Mouse (Mus musculus): ENCODE data around the gene Olfr749. TPM values are rescaled to one million over a fixed set of nuclear protein-coding genes. Genes with fewer than 3 reads are reported as not detected.
"Not testable (repeated sequence)": the region's sequence is repeated elsewhere in the genome, so short reads cannot be mapped to it uniquely, and the experiment has no call there.

Olfr749 gene
- polyA plus RNA-seq, 1 experiment, result not detected

- Histone ChIP-seq H3K9ac (ENCODE audit: low read depth, poor library complexity, severe bottlenecking) (no peak overlapping the region), H3K9me3 (replicated peaks; ENCODE audit: control insufficient read depth, insufficient read depth, low read length, poor library complexity, severe bottlenecking) (no peaks in the 10 kb centered on the region), H3K27me3 (ENCODE audit: control insufficient read depth, insufficient read depth, low read length, poor library complexity, severe bottlenecking) (no peaks in the 10 kb centered on the region), H3K27ac (ENCODE audit: insufficient read depth, low read length) (no peak overlapping the region), H3K4me1 (ENCODE audit: control insufficient read depth, insufficient read depth, low read length) (no peaks in the 10 kb centered on the region), H3K36me3 (ENCODE audit: control insufficient read depth, insufficient read depth, low read length, poor library complexity, severe bottlenecking) (peaks cover 13% of the 10 kb centered on the region), H3K4me3 (ENCODE audit: low read depth, low read length) (no peak overlapping the region)
- TF ChIP-seq CTCF (IDR thresholded peaks at IDR 0.05; ENCODE audit: low read depth, low read length) (no peak), POLR2A (IDR thresholded peaks at IDR 0.05; ENCODE audit: insufficient read depth, low read length) (no peak), EP300 (IDR thresholded peaks at IDR 0.05; ENCODE audit: insufficient read depth, low read depth, low read length) (no peak)
These were observed 20.8 kb upstream of the Olfr749 start for GRCm38 (mm10) chr14:50765736-50766135.

GRCm38 (mm10) chr14:50758416-50759085, 13.7 kb upstream of the Olfr749 start:
- Histone ChIP-seq H3K9ac (ENCODE audit: low read depth, poor library complexity, severe bottlenecking) (no peak overlapping the region), H3K9me3 (replicated peaks; ENCODE audit: control insufficient read depth, insufficient read depth, low read length, poor library complexity, severe bottlenecking) (no peaks in the 10 kb centered on the region), H3K4me1 (ENCODE audit: control insufficient read depth, insufficient read depth, low read length) (no peaks in the 10 kb centered on the region), H3K27ac (ENCODE audit: insufficient read depth, low read length) (no peak overlapping the region), H3K27me3 (ENCODE audit: control insufficient read depth, insufficient read depth, low read length, poor library complexity, severe bottlenecking) (no peaks in the 10 kb centered on the region), H3K36me3 (ENCODE audit: control insufficient read depth, insufficient read depth, low read length, poor library complexity, severe bottlenecking) (no peaks in the 10 kb centered on the region), H3K4me3 (ENCODE audit: low read depth, low read length) (no peak overlapping the region)
- TF ChIP-seq POLR2A (IDR thresholded peaks at IDR 0.05; ENCODE audit: insufficient read depth, low read length) (no peak), CTCF (IDR thresholded peaks at IDR 0.05; ENCODE audit: low read depth, low read length) (no peak), EP300 (IDR thresholded peaks at IDR 0.05; ENCODE audit: insufficient read depth, low read depth, low read length) (no peak)

- Histone ChIP-seq H3K4me3 (ENCODE audit: low read depth, low read length) (no peak overlapping the region), H3K27ac (ENCODE audit: insufficient read depth, low read length) (no peak overlapping the region), H3K9ac (ENCODE audit: low read depth, poor library complexity, severe bottlenecking) (no peak overlapping the region), H3K4me1 (ENCODE audit: control insufficient read depth, insufficient read depth, low read length) (no peaks in the 10 kb centered on the region), H3K27me3 (ENCODE audit: control insufficient read depth, insufficient read depth, low read length, poor library complexity, severe bottlenecking) (no peaks in the 10 kb centered on the region), H3K9me3 (replicated peaks; ENCODE audit: control insufficient read depth, insufficient read depth, low read length, poor library complexity, severe bottlenecking) (no peaks in the 10 kb centered on the region), H3K36me3 (ENCODE audit: control insufficient read depth, insufficient read depth, low read length, poor library complexity, severe bottlenecking) (no peaks in the 10 kb centered on the region)
- TF ChIP-seq CTCF (IDR thresholded peaks at IDR 0.05; ENCODE audit: low read depth, low read length) (no peak), EP300 (IDR thresholded peaks at IDR 0.05; ENCODE audit: insufficient read depth, low read depth, low read length) (no peak), POLR2A (IDR thresholded peaks at IDR 0.05; ENCODE audit: insufficient read depth, low read length) (no peak)
These were observed 3.3 kb downstream of the Olfr749 start for GRCm38 (mm10) chr14:50741584-50741983.

GRCm38 (mm10) chr14:50740334-50740733, 4.6 kb downstream of the Olfr749 start:
- Histone ChIP-seq H3K27me3 (ENCODE audit: control insufficient read depth, insufficient read depth, low read length, poor library complexity, severe bottlenecking) (no peaks in the 10 kb centered on the region), H3K4me1 (ENCODE audit: control insufficient read depth, insufficient read depth, low read length) (no peaks in the 10 kb centered on the region), H3K36me3 (ENCODE audit: control insufficient read depth, insufficient read depth, low read length, poor library complexity, severe bottlenecking) (no peaks in the 10 kb centered on the region), H3K9ac (ENCODE audit: low read depth, poor library complexity, severe bottlenecking) (no peak overlapping the region), H3K4me3 (ENCODE audit: low read depth, low read length) (no peak overlapping the region), H3K9me3 (replicated peaks; ENCODE audit: control insufficient read depth, insufficient read depth, low read length, poor library complexity, severe bottlenecking) (no peaks in the 10 kb centered on the region), H3K27ac (ENCODE audit: insufficient read depth, low read length) (no peak overlapping the region)
- TF ChIP-seq EP300 (IDR thresholded peaks at IDR 0.05; ENCODE audit: insufficient read depth, low read depth, low read length), result no peak
- no peak for TF ChIP-seq CTCF (IDR thresholded peaks at IDR 0.05; ENCODE audit: low read depth, low read length)
- TF ChIP-seq POLR2A (IDR thresholded peaks at IDR 0.05; ENCODE audit: insufficient read depth, low read length), result no peak

- H3K36me3 ChIP-seq (ENCODE audit: control insufficient read depth, insufficient read depth, low read length, poor library complexity, severe bottlenecking); H3K27me3 ChIP-seq (ENCODE audit: control insufficient read depth, insufficient read depth, low read length, poor library complexity, severe bottlenecking); H3K4me3 ChIP-seq (ENCODE audit: low read depth, low read length); H3K4me1 ChIP-seq (ENCODE audit: control insufficient read depth, insufficient read depth, low read length); H3K9ac ChIP-seq (ENCODE audit: low read depth, poor library complexity, severe bottlenecking); H3K27ac ChIP-seq (ENCODE audit: insufficient read depth, low read length); H3K9me3 ChIP-seq (replicated peaks; ENCODE audit: control insufficient read depth, insufficient read depth, low read length, poor library complexity, severe bottlenecking): not testable (repeated sequence)
These were observed 22.5 kb downstream of the Olfr749 start for GRCm38 (mm10) chr14:50722371-50722770.

GRCm38 (mm10) chr14:50719875-50720274, 25.0 kb downstream of the Olfr749 start:
- H3K36me3 ChIP-seq (ENCODE audit: control insufficient read depth, insufficient read depth, low read length, poor library complexity, severe bottlenecking); H3K27ac ChIP-seq (ENCODE audit: insufficient read depth, low read length); H3K4me3 ChIP-seq (ENCODE audit: low read depth, low read length); H3K9ac ChIP-seq (ENCODE audit: low read depth, poor library complexity, severe bottlenecking); H3K9me3 ChIP-seq (replicated peaks; ENCODE audit: control insufficient read depth, insufficient read depth, low read length, poor library complexity, severe bottlenecking); H3K4me1 ChIP-seq (ENCODE audit: control insufficient read depth, insufficient read depth, low read length); H3K27me3 ChIP-seq (ENCODE audit: control insufficient read depth, insufficient read depth, low read length, poor library complexity, severe bottlenecking): not testable (repeated sequence)

Data from ES-Bruce4 (cell line).